Mouse (Mus musculus) testis, postnatal 10 days (tissue): ENCODE measurements at regions not wholly inside any gene's neighbourhood (a gene's known extent, or its start where the extent isn't known, plus 50 kb on each side); places are given as distances from the start of the nearest gene placed in this dataset.

ENCODE experiments used
- DNase-seq: peaks from one replicate; pipeline ENCODE4 v3.0.0; 2021; ENCODE audit warnings: low spot score

- DNase-seq: no peak
Measured at GRCm38 (mm10) chr12:12147088-12147687, 114.8 kb upstream of the Fam49a start.

DNA sequence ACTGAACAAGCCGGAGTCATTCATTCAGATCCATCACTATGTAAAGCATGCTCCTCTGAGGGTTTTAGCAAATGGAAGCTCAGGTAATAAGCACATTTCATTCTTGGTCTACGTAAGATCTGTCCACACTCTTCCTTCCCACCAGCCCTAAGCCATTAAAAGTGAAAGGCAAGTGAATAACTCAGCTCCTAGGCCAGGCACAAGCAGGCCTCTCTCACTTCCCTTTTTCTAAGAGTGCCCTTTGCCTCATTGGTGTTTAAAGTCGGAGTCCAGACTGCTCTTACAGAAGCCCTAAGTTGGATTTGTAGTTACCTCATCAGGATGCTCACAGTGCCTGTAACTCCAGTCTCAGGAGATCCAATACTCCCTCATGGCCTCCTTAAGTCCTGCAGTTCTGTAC lies 114.1 kb upstream of the Fam49a start:
- no peak for DNase-seq

- no peak for DNase-seq
Measured at GRCm38 (mm10) chr12:12148659-12149399, 113.1 kb upstream of the Fam49a start.

GRCm38 (mm10) chr12:12164411-12164810 lies 97.5 kb upstream of the Fam49a start:
- no peak for DNase-seq

- DNase-seq: no peak
Measured at GRCm38 (mm10) chr12:12170581-12170980, 91.4 kb upstream of the Fam49a start.

GRCm38 (mm10) chr12:12172087-12172823 lies 89.7 kb upstream of the Fam49a start:
- DNase-seq: no peak

GRCm38 (mm10) chr12:12176331-12177263 lies 85.3 kb upstream of the Fam49a start:
- peak; percentile 77 for DNase-seq

DNA sequence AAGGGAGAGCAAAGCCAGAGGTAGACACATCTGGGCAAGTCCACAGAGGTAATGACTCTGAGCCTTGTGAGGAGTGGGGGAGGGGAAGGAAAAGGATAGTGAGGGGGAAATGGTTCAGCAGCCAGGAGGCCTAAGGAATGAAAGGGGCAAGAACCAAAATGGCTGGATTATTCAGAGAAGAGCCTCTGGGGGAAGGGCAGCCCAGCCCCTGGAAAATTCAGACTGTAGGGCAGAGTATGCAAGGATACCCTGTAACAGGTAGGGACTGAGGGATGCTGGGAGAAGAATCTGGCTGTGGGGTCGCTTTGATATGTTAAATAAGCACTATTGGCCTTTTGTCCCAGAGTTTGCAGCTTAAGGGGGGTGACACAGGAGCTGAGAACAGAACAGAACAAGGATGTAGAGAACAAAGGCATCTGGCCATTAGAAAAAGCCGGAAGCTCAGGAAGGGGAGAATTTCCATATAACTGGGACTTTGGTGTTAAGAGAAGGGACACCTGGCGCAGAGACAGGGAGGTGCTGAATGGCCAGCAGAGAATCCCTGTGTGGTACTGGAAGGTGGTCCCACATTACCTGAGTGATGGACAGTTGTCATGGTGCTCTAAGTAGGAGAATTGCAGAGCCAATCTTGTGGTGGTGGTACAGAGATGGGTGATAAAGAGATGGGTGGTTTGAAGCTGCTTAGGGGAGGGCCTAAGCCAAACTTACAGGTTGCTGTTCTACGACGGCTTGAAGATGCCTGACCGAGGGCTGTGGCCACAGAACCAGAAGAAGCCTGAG lies 84.5 kb upstream of the Fam49a start:
- no peak for DNase-seq

GRCm38 (mm10) chr12:12178391-12178790 lies 83.5 kb upstream of the Fam49a start:
- DNase-seq: no peak

DNA sequence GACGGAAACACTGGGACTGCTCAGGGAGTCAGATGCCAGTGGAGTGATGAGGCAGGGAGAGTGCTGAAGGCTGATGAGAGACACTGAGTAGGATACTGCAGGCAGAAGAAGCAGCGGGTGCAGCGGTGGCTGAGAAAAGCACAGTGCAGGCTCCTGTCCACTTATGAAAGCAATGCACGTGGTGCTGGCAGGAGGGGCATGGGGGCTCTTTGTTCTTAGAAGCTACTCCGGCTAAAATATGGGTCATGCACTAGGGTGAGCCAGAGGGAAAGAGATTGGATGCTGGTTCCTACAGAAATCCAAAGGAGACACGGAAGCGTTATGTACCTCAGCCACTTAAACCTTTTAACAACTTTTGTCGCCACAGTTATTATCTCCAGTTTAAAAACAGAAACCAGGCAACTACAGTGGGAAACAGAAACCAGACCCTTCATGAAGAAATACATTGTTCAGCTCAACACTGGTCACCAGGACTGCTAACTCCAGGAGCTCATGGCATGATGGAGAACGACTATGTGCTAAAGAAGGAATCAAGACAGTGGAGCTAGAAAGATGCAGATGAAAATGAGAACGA lies 82.6 kb upstream of the Fam49a start:
- DNase-seq: no peak

GRCm38 (mm10) chr12:12180986-12181385 lies 81.0 kb upstream of the Fam49a start:
- DNase-seq: no peak

- DNase-seq: no peak
Measured at GRCm38 (mm10) chr12:12181686-12182085, 80.3 kb upstream of the Fam49a start.

- no peak for DNase-seq
Measured at GRCm38 (mm10) chr12:12186353-12186752, 75.6 kb upstream of the Fam49a start.

DNA sequence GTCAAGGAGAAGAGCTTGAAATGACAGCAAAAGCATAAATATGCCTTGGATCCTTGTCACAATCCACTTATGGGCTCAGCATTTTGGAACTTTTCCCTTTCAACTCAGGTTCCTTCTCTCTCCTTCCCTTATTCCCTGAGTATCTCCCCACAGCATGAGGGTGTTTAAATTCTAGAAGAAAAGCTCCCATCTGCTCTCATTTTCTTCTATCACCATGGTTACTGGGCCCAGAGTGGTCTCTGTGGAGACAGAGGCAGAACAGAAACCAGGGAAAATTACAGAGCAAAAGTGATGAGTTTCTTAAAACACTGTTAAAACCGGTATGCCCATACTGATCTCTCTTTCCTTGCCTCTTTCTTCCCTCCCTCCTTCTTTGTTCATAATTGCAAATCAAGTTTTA lies 66.9 kb upstream of the Fam49a start:
- DNase-seq: no peak

GRCm38 (mm10) chr12:12196627-12197026 lies 65.3 kb upstream of the Fam49a start:
- no peak for DNase-seq

- DNase-seq: no peak
Measured at GRCm38 (mm10) chr12:12208216-12208615, 53.7 kb upstream of the Fam49a start.
